Mouse (Mus musculus): ENCODE measurements around the gene Prkcq. TPM values are rescaled to one million over a fixed set of nuclear protein-coding genes. Genes with fewer than 3 reads are reported as not detected.

Prkcq gene
- polyA plus RNA-seq, 1 experiment from 2014 or later, result 0.88 TPM

GRCm38 (mm10) chr2:11196952-11197559 is 25.1 kb downstream of the Prkcq start:
- no peak overlapping the region for H3K4me2 ChIP-seq (ENCODE audit: low read length)
- H3K27me3 ChIP-seq (ENCODE audit: control insufficient read depth, insufficient read depth, low read length), result no peaks in the 10 kb centered on the region
- no peaks in the 10 kb centered on the region for H3K36me3 ChIP-seq (ENCODE audit: control insufficient read depth, insufficient read depth, low read length)
- no peaks in the 10 kb centered on the region for H3K9me3 ChIP-seq (ENCODE audit: control insufficient read depth, low read length)
- 69% methylated on average over 5 of the region's 5 CpGs for WGBS
- no peak for ATAC-seq (ENCODE audit: insufficient number of reproducible peaks, insufficient read depth, low FRiP score, low read depth)
- H3K27ac ChIP-seq (replicated peaks in 1 of 2; ENCODE audit: control insufficient read depth in 1 of 2, insufficient read depth in 1 of 2, low read depth in 2 of 2, low read length in 2 of 2), result no peak overlapping the region
- H3K9ac ChIP-seq (ENCODE audit: low read length), result no peak overlapping the region
- no peaks in the 10 kb centered on the region for H3K4me1 ChIP-seq (ENCODE audit: control insufficient read depth in 2 of 2, insufficient read depth in 2 of 2, low read length in 2 of 2)
- H3K4me3 ChIP-seq (ENCODE audit: control insufficient read depth in 1 of 2, insufficient read depth in 1 of 2, low read depth in 1 of 2, low read length in 2 of 2), result no peak overlapping the region

DNA sequence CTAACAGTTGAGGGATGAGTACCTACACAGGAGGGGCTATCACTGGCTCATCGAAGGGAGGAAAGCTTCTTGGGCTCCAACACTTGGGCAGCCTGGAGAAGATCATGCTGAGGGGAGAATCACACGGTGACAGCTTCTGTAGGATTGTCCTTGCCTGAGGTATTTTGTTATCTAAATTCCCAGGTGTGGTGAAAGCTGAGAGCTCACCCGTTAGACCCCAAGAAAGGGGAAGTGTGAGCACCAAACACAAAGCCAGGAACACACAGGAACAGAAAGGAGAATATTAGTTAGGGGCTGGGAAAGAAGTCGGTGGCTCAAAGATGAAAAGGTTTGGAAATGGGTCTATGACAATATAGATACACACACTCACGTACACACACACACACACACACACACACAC is 27.7 kb downstream of the Prkcq start:
- Histone ChIP-seq H3K9me3 (ENCODE audit: control insufficient read depth, low read length) (no peaks in the 10 kb centered on the region), H3K4me2 (ENCODE audit: low read length) (no peak overlapping the region), H3K27me3 (ENCODE audit: control insufficient read depth, insufficient read depth, low read length) (no peaks in the 10 kb centered on the region), H3K27ac (replicated peaks in 1 of 2; ENCODE audit: control insufficient read depth in 1 of 2, insufficient read depth in 1 of 2, low read depth in 2 of 2, low read length in 2 of 2) (no peak overlapping the region), H3K36me3 (ENCODE audit: control insufficient read depth, insufficient read depth, low read length) (no peaks in the 10 kb centered on the region), H3K9ac (ENCODE audit: low read length) (no peak overlapping the region), H3K4me1 (ENCODE audit: control insufficient read depth in 2 of 2, insufficient read depth in 2 of 2, low read length in 2 of 2) (no peaks in the 10 kb centered on the region), H3K4me3 (ENCODE audit: control insufficient read depth in 1 of 2, insufficient read depth in 1 of 2, low read depth in 1 of 2, low read length in 2 of 2) (no peak overlapping the region)
- no peak for ATAC-seq (ENCODE audit: insufficient number of reproducible peaks, insufficient read depth, low FRiP score, low read depth)
- WGBS, result 52% methylated on average over 5 of the region's 5 CpGs

GRCm38 (mm10) chr2:11202841-11203240 is 30.9 kb downstream of the Prkcq start:
- Histone ChIP-seq H3K27me3 (ENCODE audit: control insufficient read depth, insufficient read depth, low read length) (no peaks in the 10 kb centered on the region), H3K27ac (replicated peaks in 1 of 2; ENCODE audit: control insufficient read depth in 1 of 2, insufficient read depth in 1 of 2, low read depth in 2 of 2, low read length in 2 of 2) (no peak overlapping the region), H3K4me3 (ENCODE audit: control insufficient read depth in 1 of 2, insufficient read depth in 1 of 2, low read depth in 1 of 2, low read length in 2 of 2) (no peak overlapping the region), H3K4me2 (ENCODE audit: low read length) (no peak overlapping the region), H3K9ac (ENCODE audit: low read length) (no peak overlapping the region), H3K9me3 (ENCODE audit: control insufficient read depth, low read length) (no peaks in the 10 kb centered on the region), H3K36me3 (ENCODE audit: control insufficient read depth, insufficient read depth, low read length) (no peaks in the 10 kb centered on the region), H3K4me1 (ENCODE audit: control insufficient read depth in 2 of 2, insufficient read depth in 2 of 2, low read length in 2 of 2) (no peaks in the 10 kb centered on the region)
- 79% methylated on average over 11 of the region's 11 CpGs for WGBS
- ATAC-seq (ENCODE audit: insufficient number of reproducible peaks, insufficient read depth, low FRiP score, low read depth), result no peak

DNA sequence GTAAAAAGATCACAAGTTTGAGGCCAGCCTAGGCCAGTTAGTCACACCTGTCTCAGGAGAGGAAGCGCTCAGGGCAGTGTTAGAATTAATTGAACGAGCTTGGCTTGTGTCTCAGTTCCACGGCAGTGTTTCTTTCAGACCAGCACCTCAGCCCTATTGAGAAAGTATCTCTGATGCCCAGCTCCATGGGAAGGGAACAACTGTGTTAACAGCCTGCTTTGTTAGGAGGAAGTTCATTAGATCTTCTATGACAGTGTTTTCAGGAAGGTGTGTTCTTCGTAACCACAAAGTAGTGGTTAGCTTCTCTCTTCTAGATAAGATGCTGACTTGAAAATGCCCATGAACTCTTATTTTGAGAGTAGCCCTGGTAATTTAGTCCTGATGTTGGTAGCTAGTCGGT is 31.4 kb downstream of the Prkcq start:
- no peak for ATAC-seq (ENCODE audit: insufficient number of reproducible peaks, insufficient read depth, low FRiP score, low read depth)
- Histone ChIP-seq H3K4me3 (ENCODE audit: control insufficient read depth in 1 of 2, insufficient read depth in 1 of 2, low read depth in 1 of 2, low read length in 2 of 2) (no peak overlapping the region), H3K9ac (ENCODE audit: low read length) (no peak overlapping the region), H3K4me1 (ENCODE audit: control insufficient read depth in 2 of 2, insufficient read depth in 2 of 2, low read length in 2 of 2) (no peaks in the 10 kb centered on the region), H3K27me3 (ENCODE audit: control insufficient read depth, insufficient read depth, low read length) (no peaks in the 10 kb centered on the region), H3K36me3 (ENCODE audit: control insufficient read depth, insufficient read depth, low read length) (no peaks in the 10 kb centered on the region), H3K4me2 (ENCODE audit: low read length) (no peak overlapping the region), H3K27ac (replicated peaks in 1 of 2; ENCODE audit: control insufficient read depth in 1 of 2, insufficient read depth in 1 of 2, low read depth in 2 of 2, low read length in 2 of 2) (no peak overlapping the region), H3K9me3 (ENCODE audit: control insufficient read depth, low read length) (no peaks in the 10 kb centered on the region)
- WGBS, result 75% methylated on average over 5 of the region's 5 CpGs

GRCm38 (mm10) chr2:11204232-11204631 is 32.3 kb downstream of the Prkcq start:
- no peaks in the 10 kb centered on the region for H3K4me1 ChIP-seq (ENCODE audit: control insufficient read depth in 2 of 2, insufficient read depth in 2 of 2, low read length in 2 of 2)
- H3K36me3 ChIP-seq (ENCODE audit: control insufficient read depth, insufficient read depth, low read length), result no peaks in the 10 kb centered on the region
- 59% methylated on average over 5 of the region's 5 CpGs for WGBS
- no peaks in the 10 kb centered on the region for H3K27me3 ChIP-seq (ENCODE audit: control insufficient read depth, insufficient read depth, low read length)
- no peak overlapping the region for H3K9ac ChIP-seq (ENCODE audit: low read length)
- no peak for ATAC-seq (ENCODE audit: insufficient number of reproducible peaks, insufficient read depth, low FRiP score, low read depth)
- no peak overlapping the region for H3K4me2 ChIP-seq (ENCODE audit: low read length)
- H3K27ac ChIP-seq (replicated peaks in 1 of 2; ENCODE audit: control insufficient read depth in 1 of 2, insufficient read depth in 1 of 2, low read depth in 2 of 2, low read length in 2 of 2), result no peak overlapping the region
- H3K4me3 ChIP-seq (ENCODE audit: control insufficient read depth in 1 of 2, insufficient read depth in 1 of 2, low read depth in 1 of 2, low read length in 2 of 2), result no peak overlapping the region
- no peaks in the 10 kb centered on the region for H3K9me3 ChIP-seq (ENCODE audit: control insufficient read depth, low read length)

GRCm38 (mm10) chr2:11204961-11205360 is 33.1 kb downstream of the Prkcq start:
- Histone ChIP-seq H3K36me3 (ENCODE audit: control insufficient read depth, insufficient read depth, low read length) (no peaks in the 10 kb centered on the region), H3K27ac (replicated peaks in 1 of 2; ENCODE audit: control insufficient read depth in 1 of 2, insufficient read depth in 1 of 2, low read depth in 2 of 2, low read length in 2 of 2) (no peak overlapping the region), H3K27me3 (ENCODE audit: control insufficient read depth, insufficient read depth, low read length) (no peaks in the 10 kb centered on the region), H3K4me1 (ENCODE audit: control insufficient read depth in 2 of 2, insufficient read depth in 2 of 2, low read length in 2 of 2) (no peaks in the 10 kb centered on the region), H3K4me2 (ENCODE audit: low read length) (no peak overlapping the region), H3K9ac (ENCODE audit: low read length) (no peak overlapping the region), H3K9me3 (ENCODE audit: control insufficient read depth, low read length) (no peaks in the 10 kb centered on the region), H3K4me3 (ENCODE audit: control insufficient read depth in 1 of 2, insufficient read depth in 1 of 2, low read depth in 1 of 2, low read length in 2 of 2) (no peak overlapping the region)
- no peak for ATAC-seq (ENCODE audit: insufficient number of reproducible peaks, insufficient read depth, low FRiP score, low read depth)
- WGBS, result 67% methylated on average over 9 of the region's 9 CpGs

DNA sequence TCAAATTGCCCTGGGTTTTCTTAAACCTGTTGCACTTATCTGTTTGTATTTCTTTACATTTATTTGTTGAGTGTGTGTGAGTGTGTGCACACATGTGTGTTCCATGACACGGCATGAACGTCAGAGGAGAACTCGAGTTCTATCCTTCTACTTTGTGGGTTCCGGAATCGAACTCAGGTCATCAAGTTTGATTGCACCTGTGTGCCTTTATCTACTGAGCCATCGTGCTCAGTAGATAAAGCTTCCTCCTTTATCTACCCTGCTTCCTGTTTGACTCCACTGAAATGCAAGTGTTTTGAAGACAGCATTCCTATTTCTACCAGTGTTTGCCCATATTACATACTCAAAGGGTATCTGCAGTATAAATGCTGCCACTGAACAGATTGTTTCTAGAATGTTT is 33.8 kb downstream of the Prkcq start:
- Histone ChIP-seq H3K36me3 (ENCODE audit: control insufficient read depth, insufficient read depth, low read length) (no peaks in the 10 kb centered on the region), H3K27me3 (ENCODE audit: control insufficient read depth, insufficient read depth, low read length) (no peaks in the 10 kb centered on the region), H3K4me2 (ENCODE audit: low read length) (no peak overlapping the region), H3K9me3 (ENCODE audit: control insufficient read depth, low read length) (no peaks in the 10 kb centered on the region), H3K4me1 (ENCODE audit: control insufficient read depth in 2 of 2, insufficient read depth in 2 of 2, low read length in 2 of 2) (no peaks in the 10 kb centered on the region), H3K4me3 (ENCODE audit: control insufficient read depth in 1 of 2, insufficient read depth in 1 of 2, low read depth in 1 of 2, low read length in 2 of 2) (no peak overlapping the region), H3K27ac (replicated peaks in 1 of 2; ENCODE audit: control insufficient read depth in 1 of 2, insufficient read depth in 1 of 2, low read depth in 2 of 2, low read length in 2 of 2) (no peak overlapping the region), H3K9ac (ENCODE audit: low read length) (no peak overlapping the region)
- no peak for ATAC-seq (ENCODE audit: insufficient number of reproducible peaks, insufficient read depth, low FRiP score, low read depth)
- 78% methylated on average over 6 of the region's 6 CpGs for WGBS

- Histone ChIP-seq H3K9me3 (ENCODE audit: control insufficient read depth, low read length) (no peaks in the 10 kb centered on the region), H3K9ac (ENCODE audit: low read length) (no peak overlapping the region), H3K27ac (replicated peaks in 1 of 2; ENCODE audit: control insufficient read depth in 1 of 2, insufficient read depth in 1 of 2, low read depth in 2 of 2, low read length in 2 of 2) (no peak overlapping the region), H3K4me2 (ENCODE audit: low read length) (no peak overlapping the region), H3K27me3 (ENCODE audit: control insufficient read depth, insufficient read depth, low read length) (no peaks in the 10 kb centered on the region), H3K36me3 (ENCODE audit: control insufficient read depth, insufficient read depth, low read length) (no peaks in the 10 kb centered on the region), H3K4me3 (ENCODE audit: control insufficient read depth in 1 of 2, insufficient read depth in 1 of 2, low read depth in 1 of 2, low read length in 2 of 2) (no peak overlapping the region), H3K4me1 (ENCODE audit: control insufficient read depth in 2 of 2, insufficient read depth in 2 of 2, low read length in 2 of 2) (no peaks in the 10 kb centered on the region)
- no peak for ATAC-seq (ENCODE audit: insufficient number of reproducible peaks, insufficient read depth, low FRiP score, low read depth)
- WGBS, result 70% methylated on average over 9 of the region's 9 CpGs
Measured at GRCm38 (mm10) chr2:11208263-11208662, 36.4 kb downstream of the Prkcq start.

Data from heart, embryonic 14.5 days (tissue).